Mouse (Mus musculus): ENCODE measurements around the gene Arhgap6. TPM values are rescaled to one million over a fixed set of nuclear protein-coding genes. Genes with fewer than 3 reads are reported as not detected.

The Arhgap6 gene
- polyA plus RNA-seq, 1 experiment: 1.2 TPM

GRCm38 (mm10) chrX:169047595-169047994 lies 252.7 kb downstream of the Arhgap6 start:
- Histone ChIP-seq H3K27ac (ENCODE audit: insufficient read depth, low read depth, low read length) (no peak overlapping the region), H3K36me3 (ENCODE audit: control insufficient read depth, insufficient read depth, low read length) (no peaks in the 10 kb centered on the region), H3K4me3 (ENCODE audit: low read depth, low read length) (no peak overlapping the region), H3K4me1 (ENCODE audit: control insufficient read depth, insufficient read depth, insufficient read length, low read length) (no peaks in the 10 kb centered on the region), H3K27me3 (ENCODE audit: control insufficient read depth, insufficient read depth, low read length) (no peaks in the 10 kb centered on the region)
- WGBS: 23% methylated on average over 3 of the region's 3 CpGs
- TF ChIP-seq POLR2A (IDR thresholded peaks at IDR 0.05; ENCODE audit: low read depth, low read length) (no peak), CTCF (IDR thresholded peaks at IDR 0.05; ENCODE audit: extremely low read depth, insufficient read length, insufficient replicate concordance, low read depth, low read length) (no peak)

GRCm38 (mm10) chrX:169049550-169049949 lies 254.7 kb downstream of the Arhgap6 start:
- no peak overlapping the region for H3K4me3 ChIP-seq (ENCODE audit: low read depth, low read length)
- no peaks in the 10 kb centered on the region for H3K36me3 ChIP-seq (ENCODE audit: control insufficient read depth, insufficient read depth, low read length)
- TF ChIP-seq POLR2A (IDR thresholded peaks at IDR 0.05; ENCODE audit: low read depth, low read length) (no peak), CTCF (IDR thresholded peaks at IDR 0.05; ENCODE audit: extremely low read depth, insufficient read length, insufficient replicate concordance, low read depth, low read length) (no peak)
- no peaks in the 10 kb centered on the region for H3K4me1 ChIP-seq (ENCODE audit: control insufficient read depth, insufficient read depth, insufficient read length, low read length)
- no peak overlapping the region for H3K27ac ChIP-seq (ENCODE audit: insufficient read depth, low read depth, low read length)
- no peaks in the 10 kb centered on the region for H3K27me3 ChIP-seq (ENCODE audit: control insufficient read depth, insufficient read depth, low read length)

GRCm38 (mm10) chrX:169053907-169054476 lies 259.1 kb downstream of the Arhgap6 start:
- H3K4me3 ChIP-seq (ENCODE audit: low read depth, low read length): no peak overlapping the region
- H3K27me3 ChIP-seq (ENCODE audit: control insufficient read depth, insufficient read depth, low read length): no peaks in the 10 kb centered on the region
- WGBS: 66% methylated on average over 5 of the region's 5 CpGs
- TF ChIP-seq POLR2A (IDR thresholded peaks at IDR 0.05; ENCODE audit: low read depth, low read length) (no peak), CTCF (IDR thresholded peaks at IDR 0.05; ENCODE audit: extremely low read depth, insufficient read length, insufficient replicate concordance, low read depth, low read length) (no peak)
- no peaks in the 10 kb centered on the region for H3K36me3 ChIP-seq (ENCODE audit: control insufficient read depth, insufficient read depth, low read length)
- no peak overlapping the region for H3K27ac ChIP-seq (ENCODE audit: insufficient read depth, low read depth, low read length)
- no peaks in the 10 kb centered on the region for H3K4me1 ChIP-seq (ENCODE audit: control insufficient read depth, insufficient read depth, insufficient read length, low read length)

GRCm38 (mm10) chrX:169062555-169062954 lies 267.7 kb downstream of the Arhgap6 start:
- no peak overlapping the region for H3K27ac ChIP-seq (ENCODE audit: insufficient read depth, low read depth, low read length)
- H3K36me3 ChIP-seq (ENCODE audit: control insufficient read depth, insufficient read depth, low read length): no peaks in the 10 kb centered on the region
- no peak overlapping the region for H3K4me3 ChIP-seq (ENCODE audit: low read depth, low read length)
- H3K27me3 ChIP-seq (ENCODE audit: control insufficient read depth, insufficient read depth, low read length): no peaks in the 10 kb centered on the region
- no peaks in the 10 kb centered on the region for H3K4me1 ChIP-seq (ENCODE audit: control insufficient read depth, insufficient read depth, insufficient read length, low read length)
- TF ChIP-seq POLR2A (IDR thresholded peaks at IDR 0.05; ENCODE audit: low read depth, low read length): no peak

- H3K36me3 ChIP-seq (ENCODE audit: control insufficient read depth, insufficient read depth, low read length): no peaks in the 10 kb centered on the region
- no peak overlapping the region for H3K27ac ChIP-seq (ENCODE audit: insufficient read depth, low read depth, low read length)
- H3K4me3 ChIP-seq (ENCODE audit: low read depth, low read length): no peak overlapping the region
- WGBS: 33% methylated on average over 3 of the region's 3 CpGs
- no peak for TF ChIP-seq CTCF (IDR thresholded peaks at IDR 0.05; ENCODE audit: extremely low read depth, insufficient read length, insufficient replicate concordance, low read depth, low read length)
- no peak for TF ChIP-seq POLR2A (IDR thresholded peaks at IDR 0.05; ENCODE audit: low read depth, low read length)
- no peaks in the 10 kb centered on the region for H3K4me1 ChIP-seq (ENCODE audit: control insufficient read depth, insufficient read depth, insufficient read length, low read length)
- no peaks in the 10 kb centered on the region for H3K27me3 ChIP-seq (ENCODE audit: control insufficient read depth, insufficient read depth, low read length)
These were observed 270.4 kb downstream of the Arhgap6 start for GRCm38 (mm10) chrX:169065298-169065697.

GRCm38 (mm10) chrX:169065922-169066321 lies 271.0 kb downstream of the Arhgap6 start:
- H3K27me3 ChIP-seq (ENCODE audit: control insufficient read depth, insufficient read depth, low read length): no peaks in the 10 kb centered on the region
- no peak overlapping the region for H3K27ac ChIP-seq (ENCODE audit: insufficient read depth, low read depth, low read length)
- no peaks in the 10 kb centered on the region for H3K4me1 ChIP-seq (ENCODE audit: control insufficient read depth, insufficient read depth, insufficient read length, low read length)
- H3K4me3 ChIP-seq (ENCODE audit: low read depth, low read length): no peak overlapping the region
- H3K36me3 ChIP-seq (ENCODE audit: control insufficient read depth, insufficient read depth, low read length): no peaks in the 10 kb centered on the region
- TF ChIP-seq CTCF (IDR thresholded peaks at IDR 0.05; ENCODE audit: extremely low read depth, insufficient read length, insufficient replicate concordance, low read depth, low read length) (no peak), POLR2A (IDR thresholded peaks at IDR 0.05; ENCODE audit: low read depth, low read length) (no peak)
- WGBS: 82% methylated on average over 1 of the region's 1 CpGs

DNA sequence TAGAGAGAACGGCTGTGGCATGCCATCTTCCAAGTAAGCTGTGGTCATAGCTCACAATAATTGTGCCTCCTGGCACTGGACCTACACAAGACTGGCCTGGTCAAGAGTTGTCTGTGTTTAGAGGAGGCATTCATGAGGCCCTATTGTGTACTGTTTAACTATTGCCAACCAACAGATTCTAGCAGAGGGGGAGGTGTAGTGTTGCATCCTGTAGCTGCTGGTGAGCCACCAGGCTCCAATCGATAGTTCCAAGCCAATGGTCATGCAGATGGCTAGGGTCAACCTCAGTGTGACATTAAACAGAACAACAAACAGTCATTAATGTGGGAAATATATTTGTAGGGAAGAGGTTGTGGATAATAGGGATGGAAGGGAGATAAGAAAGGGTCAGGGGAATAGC lies 280.1 kb downstream of the Arhgap6 start:
- 82% methylated on average over 2 of the region's 2 CpGs for WGBS
- Histone ChIP-seq H3K4me3 (ENCODE audit: low read depth, low read length) (no peak overlapping the region), H3K4me1 (ENCODE audit: control insufficient read depth, insufficient read depth, insufficient read length, low read length) (no peaks in the 10 kb centered on the region), H3K27me3 (ENCODE audit: control insufficient read depth, insufficient read depth, low read length) (no peaks in the 10 kb centered on the region), H3K36me3 (ENCODE audit: control insufficient read depth, insufficient read depth, low read length) (no peaks in the 10 kb centered on the region), H3K27ac (ENCODE audit: insufficient read depth, low read depth, low read length) (no peak overlapping the region)
- TF ChIP-seq CTCF (IDR thresholded peaks at IDR 0.05; ENCODE audit: extremely low read depth, insufficient read length, insufficient replicate concordance, low read depth, low read length): no peak
- no peak for TF ChIP-seq POLR2A (IDR thresholded peaks at IDR 0.05; ENCODE audit: low read depth, low read length)

DNA sequence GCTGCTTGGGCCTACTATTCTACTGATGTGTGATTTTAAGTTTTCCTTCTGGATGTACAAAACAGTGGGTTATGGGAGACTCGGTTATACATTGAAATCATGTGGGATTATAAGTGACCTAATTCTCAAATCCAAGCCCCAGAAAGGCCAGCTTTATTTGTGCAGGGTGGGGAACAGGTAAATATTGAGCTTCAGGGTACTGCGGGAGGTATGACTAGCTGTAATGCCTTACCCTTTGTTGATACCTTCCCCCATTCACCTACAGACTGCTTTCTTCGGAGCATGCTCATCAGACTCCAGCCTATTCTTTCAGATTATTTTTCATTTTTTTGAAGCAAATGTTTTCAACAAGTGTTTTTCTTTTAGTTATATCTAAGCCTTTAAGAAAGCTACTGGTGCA lies 286.7 kb downstream of the Arhgap6 start:
- no peaks in the 10 kb centered on the region for H3K4me1 ChIP-seq (ENCODE audit: control insufficient read depth, insufficient read depth, insufficient read length, low read length)
- no peak overlapping the region for H3K27ac ChIP-seq (ENCODE audit: insufficient read depth, low read depth, low read length)
- H3K36me3 ChIP-seq (ENCODE audit: control insufficient read depth, insufficient read depth, low read length): no peaks in the 10 kb centered on the region
- TF ChIP-seq POLR2A (IDR thresholded peaks at IDR 0.05; ENCODE audit: low read depth, low read length) (no peak), CTCF (IDR thresholded peaks at IDR 0.05; ENCODE audit: extremely low read depth, insufficient read length, insufficient replicate concordance, low read depth, low read length) (no peak)
- WGBS: 55% methylated on average over 3 of the region's 3 CpGs
- no peak overlapping the region for H3K4me3 ChIP-seq (ENCODE audit: low read depth, low read length)
- no peaks in the 10 kb centered on the region for H3K27me3 ChIP-seq (ENCODE audit: control insufficient read depth, insufficient read depth, low read length)

Measured in small intestine, adult 2 months (tissue).